Mouse (Mus musculus): ENCODE results near the gene Gsg1l. TPM values are rescaled to one million over a fixed set of nuclear protein-coding genes. Genes with fewer than 3 reads are reported as not detected.

Gene Gsg1l
- total RNA-seq, 2 experiments from 2014 or later: 15.5 to 18.8 TPM

DNA sequence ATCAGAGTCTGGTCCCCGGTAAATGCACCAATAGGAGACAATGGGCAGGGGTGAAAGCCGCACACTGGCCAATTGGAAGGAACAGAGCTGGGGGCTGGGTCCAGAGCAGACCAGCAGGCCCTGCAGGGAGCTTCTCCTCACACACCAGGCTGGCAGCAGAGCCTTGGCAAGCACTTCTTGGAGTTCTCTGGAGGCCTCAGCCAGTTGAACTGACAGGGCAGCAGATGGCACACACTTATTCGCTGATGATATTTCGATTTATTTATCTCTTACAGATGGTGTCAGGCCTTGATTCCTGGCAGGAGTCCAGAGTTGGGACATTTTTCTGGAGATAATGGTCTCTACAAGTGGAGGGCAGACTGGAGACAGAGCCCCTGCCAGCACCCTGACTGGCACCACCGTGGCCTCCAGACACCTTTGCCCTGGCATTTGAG, 49.4 kb downstream of the Gsg1l start:
- DNase-seq (ENCODE audit: low spot score in 2 of 2): peak; percentile 47 to 62

DNA sequence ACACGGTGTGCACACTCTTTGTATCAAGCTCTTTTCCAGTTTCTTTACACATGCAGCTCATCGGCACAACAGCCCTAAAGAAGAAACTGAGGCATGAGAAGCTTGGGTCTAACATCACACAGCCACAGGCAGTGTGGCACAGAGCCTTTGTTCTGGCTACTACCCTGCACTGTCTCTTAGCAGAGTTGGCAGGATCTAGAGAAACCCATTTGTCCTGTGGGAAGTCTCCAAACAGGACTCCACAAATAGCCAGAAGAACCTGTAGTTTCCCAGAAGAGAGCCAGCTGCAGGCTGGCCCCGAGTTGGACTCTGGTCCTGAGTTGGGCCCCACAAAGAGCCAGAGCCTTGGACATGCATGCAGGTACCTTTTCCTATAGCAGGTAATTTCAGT, 49.9 kb downstream of the Gsg1l start:
- no peak for DNase-seq (ENCODE audit: low spot score in 2 of 2)

DNA sequence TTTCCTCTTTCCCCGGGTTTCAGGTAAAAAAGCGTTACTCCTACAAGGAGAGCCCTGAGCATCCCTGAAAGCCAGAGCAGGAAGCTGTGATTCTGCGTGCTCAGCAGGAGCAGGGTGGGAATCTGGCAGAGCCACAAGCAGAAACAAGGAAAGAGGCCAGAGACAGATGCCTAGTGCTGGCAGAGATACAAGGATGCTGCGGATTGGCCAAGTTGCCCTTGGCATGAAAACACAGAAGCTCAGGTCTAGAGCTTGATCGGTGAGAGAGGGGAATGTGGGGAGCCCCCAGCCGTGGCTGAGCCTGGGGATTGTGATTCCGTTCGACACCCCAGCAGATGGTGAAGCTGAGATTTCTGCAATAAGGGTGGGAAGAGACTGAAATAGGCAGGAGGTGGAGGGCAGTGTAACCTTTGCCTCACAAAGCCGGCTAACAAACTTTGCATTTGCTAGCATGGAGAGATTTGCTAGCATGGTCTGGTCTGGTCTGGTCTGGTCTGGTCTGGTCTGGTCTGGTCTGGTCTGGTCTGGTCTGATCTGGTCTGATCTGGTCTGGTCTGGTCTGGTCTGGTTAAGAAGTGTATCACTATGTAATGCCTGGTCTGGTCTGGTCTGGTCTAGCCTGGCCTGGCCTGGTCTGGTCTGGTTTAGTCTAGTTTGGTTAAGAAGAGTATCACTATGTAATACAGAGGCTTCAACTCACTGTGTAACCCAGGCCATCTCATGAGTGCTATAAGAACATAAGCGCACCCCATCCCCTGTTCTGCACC, 50.4 kb downstream of the Gsg1l start:
- peak; percentile 72 to 75 for DNase-seq (ENCODE audit: low spot score in 2 of 2)

DNA sequence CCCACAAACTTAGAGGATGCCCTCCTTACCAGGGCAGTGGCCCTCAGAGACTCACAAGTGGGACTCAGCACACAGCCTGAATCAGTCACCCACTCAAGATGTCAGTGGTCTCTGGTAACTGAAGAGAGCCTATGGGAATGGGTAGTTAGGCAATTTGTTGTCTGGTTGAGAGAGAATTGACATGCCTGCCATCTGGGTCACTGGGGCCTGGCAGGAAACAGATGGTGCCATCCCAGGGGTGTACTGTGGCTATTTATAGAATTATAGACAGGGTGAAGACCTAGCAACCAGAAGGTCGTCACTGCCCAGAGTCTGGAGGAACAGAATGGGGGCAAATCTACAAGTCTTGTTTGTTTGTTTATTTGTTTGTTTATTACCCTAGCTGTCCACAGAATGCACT, 54.8 kb downstream of the Gsg1l start:
- no peak for DNase-seq (ENCODE audit: low spot score in 2 of 2)

DNA sequence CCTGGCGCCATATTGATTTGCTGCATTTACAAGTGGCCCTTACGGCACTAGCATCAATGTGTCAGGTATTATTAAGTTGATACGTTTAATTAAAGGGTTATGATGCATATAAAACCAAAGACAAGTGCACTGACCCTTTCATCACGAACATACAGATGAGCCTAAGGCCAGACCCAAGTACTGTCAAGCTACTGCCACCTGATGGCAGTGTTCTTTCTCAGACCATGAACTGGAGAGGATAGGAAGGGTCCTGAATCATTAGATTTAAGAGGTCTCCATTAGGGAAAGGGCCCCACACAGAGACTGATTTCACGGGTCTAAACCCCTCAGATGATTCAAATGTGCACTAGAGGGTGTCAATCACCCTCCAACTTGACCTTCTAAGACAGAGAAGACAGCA, 55.6 kb downstream of the Gsg1l start:
- DNase-seq (ENCODE audit: low spot score in 2 of 2): no peak

DNA sequence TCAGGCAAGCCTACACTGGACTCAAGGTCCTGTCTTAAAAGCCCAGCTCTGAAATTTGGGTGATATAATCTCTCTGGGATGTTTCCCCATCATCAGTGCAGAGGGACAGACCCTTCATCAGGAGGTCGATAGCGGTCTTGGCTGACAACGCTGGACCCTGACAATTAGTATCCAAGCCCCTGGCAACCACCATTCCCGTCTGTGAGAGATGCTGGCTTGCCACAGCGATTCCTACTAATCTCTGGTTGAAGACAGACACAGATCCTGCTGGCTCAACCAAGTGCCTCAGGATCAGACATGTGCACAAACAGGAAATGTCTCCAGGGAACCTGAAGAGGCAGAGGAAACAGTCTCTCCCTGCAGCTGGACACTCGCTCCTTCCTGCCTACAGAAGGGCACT, 62.2 kb downstream of the Gsg1l start:
- no peak for DNase-seq (ENCODE audit: low spot score in 2 of 2)

DNA sequence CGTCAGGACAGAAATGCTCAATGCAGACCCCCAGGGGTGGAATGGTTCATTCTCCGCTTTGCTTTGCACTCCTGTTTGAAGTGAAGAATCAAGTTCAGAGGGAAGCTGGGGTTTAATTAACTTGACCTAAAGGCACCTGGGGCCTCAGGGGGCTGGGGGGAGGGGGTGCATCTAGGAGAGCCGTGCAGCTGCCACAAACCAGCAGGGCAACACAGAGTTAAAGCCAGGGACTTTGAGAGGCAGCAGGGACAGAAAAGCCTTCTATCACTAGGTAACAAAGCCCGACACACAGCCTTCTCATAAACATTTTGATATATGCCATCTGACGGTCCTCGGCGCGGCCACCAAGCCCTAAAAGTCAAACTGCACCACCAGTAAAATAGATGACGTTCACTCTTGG, 62.9 kb downstream of the Gsg1l start:
- DNase-seq (ENCODE audit: low spot score in 2 of 2): no peak

DNA sequence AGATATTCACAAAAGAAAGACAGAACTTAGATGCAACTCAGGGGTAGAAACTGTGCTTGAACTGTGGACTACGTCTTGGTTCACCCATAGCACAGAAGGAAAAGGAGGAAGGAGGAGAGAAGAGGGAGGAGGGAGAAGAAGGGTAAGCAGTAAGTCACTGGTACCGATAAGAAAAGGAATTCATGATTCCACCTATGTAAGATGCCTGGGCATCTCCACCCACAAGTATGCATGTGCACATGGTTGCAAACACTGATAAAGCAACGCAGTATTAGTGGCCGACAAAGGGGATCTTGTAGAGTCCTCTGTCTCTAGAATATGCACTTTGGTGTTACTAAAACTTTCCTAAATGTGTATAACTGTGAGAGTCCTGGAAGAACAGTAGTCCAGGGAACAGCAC, 64.8 kb downstream of the Gsg1l start:
- no peak for DNase-seq (ENCODE audit: low spot score in 2 of 2)

DNA sequence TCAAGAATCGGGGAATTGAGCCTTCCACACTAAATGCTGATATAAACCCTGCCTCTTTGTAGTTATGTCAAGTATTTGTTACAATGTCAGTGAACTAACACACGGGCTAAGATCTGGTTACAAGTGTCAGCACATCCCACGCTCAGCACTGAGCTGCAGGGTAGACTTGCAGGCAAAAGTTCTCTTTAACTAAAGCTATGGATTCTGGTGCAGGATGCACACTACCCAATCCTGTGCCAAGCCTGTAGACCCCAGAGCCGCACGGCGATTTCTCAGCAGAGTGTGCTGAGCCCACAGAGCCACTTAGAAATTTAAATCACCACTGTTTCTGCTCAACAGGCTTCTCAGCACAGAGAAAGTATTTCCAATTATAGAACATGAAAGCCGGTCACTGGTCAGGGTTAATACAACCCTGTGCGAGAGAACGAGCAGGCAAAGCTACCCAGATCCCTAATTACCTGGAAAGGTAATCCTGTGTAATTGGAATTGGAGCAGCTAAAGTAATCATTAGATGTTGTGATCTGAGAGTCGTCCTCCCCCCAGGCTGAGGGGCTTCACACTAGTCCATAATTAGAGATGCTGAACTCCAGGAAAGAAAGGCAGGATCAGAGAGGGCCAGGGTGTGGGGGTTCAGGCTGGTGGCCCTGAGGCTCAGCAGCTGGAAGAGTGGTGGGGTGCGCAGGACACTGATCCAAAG, 69.7 kb downstream of the Gsg1l start:
- no peak for DNase-seq (ENCODE audit: low spot score in 2 of 2)

DNA sequence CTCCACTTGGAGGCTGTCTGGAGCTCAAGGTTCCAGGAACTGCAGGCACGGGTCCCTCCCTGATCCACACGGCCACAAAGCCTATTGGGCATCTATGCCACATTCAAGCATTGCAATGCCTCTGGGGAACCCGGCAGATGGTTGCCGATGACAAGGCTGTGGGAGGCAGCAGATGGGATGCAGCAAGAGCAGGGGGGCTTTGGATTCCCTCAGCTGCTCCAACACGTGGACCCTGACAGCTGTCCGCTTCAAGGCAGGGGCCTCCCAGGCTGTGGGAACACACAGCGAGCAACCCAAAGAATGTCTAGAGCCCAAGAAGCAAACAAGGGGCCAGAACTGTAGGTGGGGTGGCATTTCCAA, 73.4 kb downstream of the Gsg1l start:
- peak; percentile 70 to 79 for DNase-seq (ENCODE audit: low spot score in 2 of 2)

DNA sequence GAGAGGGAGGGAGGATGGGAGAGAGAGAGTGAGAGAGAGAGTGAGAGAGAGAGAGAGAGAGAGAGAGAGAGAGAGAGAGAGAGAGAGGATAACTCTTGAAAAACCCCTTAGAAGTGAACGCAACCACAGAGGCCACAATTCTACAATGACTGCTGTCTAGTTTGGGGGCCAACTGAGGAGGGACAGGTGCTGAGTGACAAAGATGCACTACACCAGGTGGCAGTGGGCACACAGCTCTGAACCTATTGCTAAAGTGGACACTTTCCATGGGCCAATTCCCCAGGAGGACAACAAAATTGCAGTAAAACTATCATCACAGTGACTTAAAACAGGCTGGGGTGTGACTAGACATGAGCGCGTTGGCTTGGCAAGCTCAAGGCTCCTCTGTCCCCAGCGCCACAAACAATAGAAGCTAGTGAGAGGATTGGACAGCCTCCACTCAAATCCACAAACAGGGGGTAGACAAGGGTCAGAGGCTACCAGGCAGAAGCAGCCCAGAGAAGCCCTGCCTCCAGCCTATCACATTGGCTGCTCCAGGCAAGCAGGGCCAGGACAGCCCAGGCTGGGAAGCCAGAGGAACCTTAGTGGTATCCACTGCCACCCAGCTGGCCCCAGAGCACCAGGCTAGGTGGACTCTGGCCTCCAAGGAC, 73.9 kb downstream of the Gsg1l start:
- no peak for DNase-seq (ENCODE audit: low spot score in 2 of 2)

DNA sequence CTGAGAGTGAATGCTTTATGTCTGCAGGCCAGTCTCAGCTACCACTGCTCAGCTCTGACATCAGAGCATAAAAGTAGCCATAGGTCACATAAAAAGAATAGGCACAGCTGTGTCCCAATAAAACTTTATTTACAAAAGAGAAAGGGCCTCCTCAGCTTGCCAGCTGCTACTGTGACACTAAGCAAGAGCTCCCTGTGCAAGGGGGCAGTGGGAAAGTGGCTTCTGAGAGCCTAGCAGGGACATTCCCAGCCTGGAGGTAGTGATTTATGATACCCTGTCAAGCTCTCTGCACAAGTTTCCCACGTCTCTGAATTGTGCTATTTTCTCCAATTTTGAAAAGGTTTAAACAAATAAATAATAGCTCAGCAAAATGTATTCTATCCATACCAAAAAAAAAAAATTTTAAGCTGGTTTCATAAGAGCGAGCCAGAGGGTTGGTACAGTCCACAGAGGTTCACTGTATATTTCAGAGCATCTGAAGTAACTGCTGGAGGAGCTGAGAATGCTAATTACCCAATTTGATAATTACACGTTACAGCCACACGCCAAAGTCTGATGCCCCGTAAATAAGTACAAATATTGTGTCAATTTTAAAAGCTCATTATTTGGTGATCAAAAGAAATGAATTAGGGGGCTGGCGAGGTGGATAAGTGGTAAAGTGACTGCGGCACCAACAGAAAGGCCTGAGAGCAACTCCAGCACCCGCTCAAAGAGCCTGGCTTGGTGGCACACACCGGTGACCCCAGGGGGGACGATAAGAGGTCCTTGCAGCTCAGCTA, 74.9 kb downstream of the Gsg1l start:
- no peak for DNase-seq (ENCODE audit: low spot score in 2 of 2)

DNA sequence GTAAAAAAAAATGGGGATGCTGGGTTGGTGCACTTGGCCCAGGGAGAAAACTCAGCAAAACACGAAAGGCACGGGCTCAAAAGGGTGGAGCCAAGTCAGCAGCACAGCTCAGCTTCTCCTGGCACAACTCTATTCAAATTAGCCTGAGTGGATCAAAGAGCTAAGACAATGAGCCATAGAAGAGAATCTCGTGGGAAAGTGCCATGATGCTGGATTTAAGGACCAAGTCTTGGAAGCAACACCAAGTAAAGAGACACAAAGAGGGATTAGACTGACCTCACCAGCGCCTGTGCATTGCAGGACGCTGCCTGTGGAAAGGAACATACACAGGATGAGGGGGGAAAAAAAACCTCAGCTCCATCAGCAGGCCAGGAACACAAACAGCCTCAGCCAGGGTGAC, 76.9 kb downstream of the Gsg1l start:
- DNase-seq (ENCODE audit: low spot score in 2 of 2): no peak

DNA sequence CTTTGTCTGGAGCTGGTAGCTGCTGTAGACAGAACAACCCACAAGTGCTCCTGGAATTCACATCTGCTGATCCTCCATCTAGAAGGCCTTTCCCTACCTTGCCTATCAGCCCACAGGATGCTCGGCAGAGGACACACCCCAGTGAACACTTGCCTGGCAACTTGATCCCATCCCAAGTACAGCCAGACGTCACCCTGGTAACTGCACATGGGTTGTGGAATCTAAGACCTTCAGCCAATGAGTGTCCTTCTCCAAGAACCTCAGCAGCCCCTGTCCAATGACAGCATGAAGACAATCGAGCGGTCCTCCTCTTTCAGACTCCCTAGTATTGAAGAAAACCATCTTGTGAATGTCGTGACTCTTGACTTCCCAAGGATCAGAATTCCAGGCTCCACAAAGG, 80.5 kb downstream of the Gsg1l start:
- DNase-seq (ENCODE audit: low spot score in 2 of 2): no peak

DNA sequence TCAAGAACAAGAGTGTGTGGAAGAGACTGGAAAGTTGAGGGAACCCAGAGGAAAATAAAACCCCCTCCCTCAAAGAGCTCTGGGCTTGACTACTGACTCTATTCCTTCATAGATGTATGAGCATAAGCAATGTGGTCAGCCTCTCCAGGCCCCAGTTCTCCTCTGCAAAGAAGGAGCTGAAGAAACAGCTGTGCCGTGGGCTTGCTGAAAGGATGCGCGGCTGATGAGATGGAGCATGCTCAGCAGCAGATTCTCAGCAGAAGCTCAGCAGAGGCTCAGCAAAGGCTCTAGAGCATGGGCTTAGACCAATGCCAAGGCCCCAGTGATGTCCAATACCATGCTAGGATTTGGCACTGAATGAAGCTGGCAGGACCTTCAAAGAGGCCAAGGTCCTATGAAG, 82.3 kb downstream of the Gsg1l start:
- DNase-seq (ENCODE audit: low spot score in 2 of 2): no peak

DNA sequence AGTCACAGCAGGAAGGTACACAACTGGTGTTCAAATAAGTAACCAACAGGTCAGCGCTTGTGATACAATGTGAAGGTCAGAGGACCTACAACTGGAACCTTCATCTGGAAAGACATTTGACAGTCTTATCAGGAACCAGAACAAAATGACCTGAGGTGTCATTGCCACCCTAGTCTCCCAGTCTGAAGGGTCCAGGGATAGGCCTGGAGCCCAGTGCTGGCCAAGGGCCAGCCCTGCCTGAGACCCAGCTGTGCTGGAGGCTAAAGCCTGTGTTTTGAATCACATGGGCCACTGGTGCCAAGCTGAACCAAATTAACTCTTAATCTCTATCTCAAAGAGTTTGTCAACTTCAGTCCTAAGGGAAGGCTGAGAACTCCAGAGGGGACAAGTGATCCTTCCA, 86.1 kb downstream of the Gsg1l start:
- no peak for DNase-seq (ENCODE audit: low spot score in 2 of 2)

DNA sequence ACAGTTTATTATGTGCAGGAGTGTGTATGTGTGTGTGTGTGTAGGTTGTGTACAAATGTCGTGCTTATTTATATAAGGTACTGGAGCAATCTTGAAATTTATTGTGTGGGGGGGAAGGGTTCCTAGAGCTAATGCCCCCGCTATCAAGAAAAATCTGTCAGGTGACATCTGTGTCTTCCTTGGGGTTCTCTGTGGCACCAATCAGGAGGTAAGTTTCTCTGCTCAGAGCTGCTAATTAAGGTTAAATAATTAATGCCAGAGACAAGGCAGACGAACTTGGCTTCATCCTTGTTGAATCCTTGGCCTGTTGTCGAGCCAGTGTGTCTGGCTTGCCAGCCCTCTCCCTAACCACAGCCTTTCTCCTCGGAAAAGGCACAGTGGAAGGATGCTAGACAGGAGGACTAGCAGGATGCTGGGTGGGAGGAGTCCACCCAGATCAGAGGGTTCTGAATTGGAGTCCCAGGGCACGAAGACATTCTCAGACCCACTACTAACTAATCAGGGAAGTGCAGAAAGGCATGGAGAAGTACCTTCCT, 89.8 kb downstream of the Gsg1l start:
- DNase-seq (ENCODE audit: low spot score in 2 of 2): no peak

DNA sequence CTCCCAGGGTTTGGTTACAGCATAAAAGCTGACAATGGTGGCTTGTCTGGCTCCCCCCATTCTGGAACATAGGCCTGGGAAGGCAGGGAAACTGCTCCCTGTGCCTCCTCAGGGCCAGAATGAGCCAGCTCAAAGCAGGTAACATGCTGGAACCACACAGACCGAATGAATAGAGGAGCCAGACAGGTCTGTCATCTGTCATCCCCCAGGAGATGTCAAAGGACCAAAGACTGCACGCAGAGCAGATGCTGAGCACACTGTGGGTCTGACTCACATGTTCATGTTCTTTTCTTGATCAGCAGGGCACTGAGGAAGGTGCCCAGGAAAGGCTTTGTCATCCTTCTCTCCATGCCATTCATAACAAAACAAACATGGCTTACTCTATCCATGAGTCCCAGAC, 90.4 kb downstream of the Gsg1l start:
- no peak for DNase-seq (ENCODE audit: low spot score in 2 of 2)

DNA sequence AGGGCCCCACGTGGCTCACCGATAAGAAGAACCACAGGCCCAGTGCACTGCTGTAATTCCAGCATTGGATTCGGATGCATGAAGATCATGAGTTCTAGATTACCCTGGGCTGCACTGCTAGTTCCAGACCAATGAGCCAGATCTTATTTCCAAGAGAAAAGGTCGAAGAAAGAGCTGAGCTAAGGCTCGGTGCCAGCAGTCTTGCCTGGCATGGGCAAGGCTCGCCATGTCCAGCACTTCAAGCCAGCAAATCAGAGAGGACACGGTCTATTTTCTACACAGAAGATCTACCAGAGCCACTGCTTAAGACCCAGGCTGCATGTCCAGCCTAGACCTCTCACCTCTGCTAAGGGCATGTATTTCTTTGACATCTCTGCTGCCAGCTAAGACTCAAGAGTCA, 92.2 kb downstream of the Gsg1l start:
- no peak for DNase-seq (ENCODE audit: low spot score in 2 of 2)

DNA sequence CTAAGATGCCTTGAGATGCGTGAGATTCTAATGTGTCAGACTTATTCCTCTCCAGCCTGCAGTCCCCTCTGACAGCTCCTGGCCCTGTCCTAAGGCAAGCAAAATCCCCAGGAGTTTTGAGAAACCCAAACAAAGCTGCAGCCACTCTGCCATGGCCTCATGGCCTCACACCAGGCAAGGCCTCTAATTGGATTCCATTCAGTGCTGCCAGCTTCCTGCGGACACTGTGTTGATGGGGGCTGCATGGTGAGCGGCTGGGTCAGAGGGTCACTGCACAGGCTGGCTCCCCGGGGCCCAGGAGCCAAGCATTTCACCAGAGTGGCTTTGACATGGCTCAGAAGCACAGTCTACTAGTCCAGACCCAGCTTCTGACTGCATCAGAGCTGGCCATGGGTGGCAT, 92.7 kb downstream of the Gsg1l start:
- DNase-seq (ENCODE audit: low spot score in 2 of 2): no peak

DNA sequence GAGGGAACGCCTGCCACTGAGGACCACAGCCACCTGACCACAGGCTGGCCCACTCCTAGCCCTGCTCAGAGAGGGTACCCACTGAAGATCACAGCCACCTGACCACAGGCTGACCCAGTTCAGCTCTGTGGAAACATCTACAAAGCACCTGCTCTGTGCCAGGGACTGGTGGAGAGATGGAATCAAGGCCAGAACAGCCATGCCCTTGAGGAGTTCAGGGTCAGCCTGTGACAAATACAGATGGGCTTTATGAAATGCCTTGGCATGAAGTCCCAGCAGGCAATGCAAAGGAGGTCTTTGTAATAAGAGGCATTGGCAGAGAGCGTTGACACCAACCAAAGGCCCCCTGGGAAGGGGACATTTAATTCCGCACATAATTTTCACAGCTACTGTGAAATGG, 93.9 kb downstream of the Gsg1l start:
- DNase-seq (ENCODE audit: low spot score in 2 of 2): no peak

DNA sequence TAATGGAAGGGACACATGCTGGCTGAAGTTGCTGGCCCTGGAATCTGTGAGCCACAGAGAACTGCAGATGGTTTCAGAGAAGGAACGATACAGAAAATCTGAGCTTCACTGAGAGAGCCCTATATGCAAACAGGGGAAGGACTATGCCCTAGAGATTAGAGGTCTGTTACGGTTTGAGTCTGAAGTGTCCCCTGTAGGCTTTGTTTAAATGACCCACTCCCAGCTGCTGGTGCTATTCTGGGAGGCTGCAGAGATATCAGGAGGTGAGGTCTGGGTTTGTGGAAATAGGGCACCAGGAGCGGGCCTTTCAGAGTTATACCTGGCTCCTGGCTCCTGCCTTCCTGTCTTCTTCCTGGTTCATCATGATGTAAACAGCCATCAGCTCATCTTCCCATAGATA, 95.1 kb downstream of the Gsg1l start:
- no peak for DNase-seq (ENCODE audit: low spot score in 2 of 2)
